Mouse (Mus musculus) intestine, embryonic 16.5 days (tissue): ENCODE data around the gene Col4a2. TPM values are rescaled to one million over a fixed set of nuclear protein-coding genes. Genes with fewer than 3 reads are reported as not detected.
A peak's percentile ranks its signal among the peaks of the same experiment; 100 is the strongest.

Experiments used
- ATAC-seq: fragments of 200-750 bp; cut with Nextera tagmentation; 2 replicates; pipeline ENCODE4 v1.8.0; 2017; ENCODE audit warnings: moderate TSS enrichment, moderate library complexity
- H3K27ac ChIP-seq: fragments of 300-500 bp; sonication (generic); 2 replicates; pipeline ENCODE4 v1.5.1; 2014; ENCODE audit warnings: mild to moderate bottlenecking, low read length
- H3K27me3 ChIP-seq: fragments of 300-500 bp; sonication (generic); replicated peaks from 2 replicates; pipeline ENCODE4 v1.6.1; 2014; ENCODE audit warnings: low read length, control low read depth, mixed read lengths; ENCODE audit not compliant: control insufficient read depth, insufficient read depth
- H3K36me3 ChIP-seq: fragments of 300-500 bp; sonication (generic); 2 replicates; pipeline ENCODE4 v1.6.1; 2014; ENCODE audit warnings: low read length, control low read depth; ENCODE audit not compliant: control insufficient read depth, insufficient read depth
- H3K4me1 ChIP-seq: fragments of 300-500 bp; sonication (generic); 2 replicates; pipeline ENCODE4 v1.6.1; 2014; ENCODE audit warnings: low read length, control low read depth, mixed read lengths; ENCODE audit not compliant: control insufficient read depth, insufficient read depth
- H3K4me2 ChIP-seq: fragments of 300-500 bp; sonication (generic); 2 replicates; pipeline ENCODE4 v1.6.1; 2014; ENCODE audit warnings: low read depth, low read length, control low read depth
- H3K4me3 ChIP-seq: fragments of 300-500 bp; sonication (generic); 2 replicates; pipeline ENCODE4 v1.5.1; 2014; ENCODE audit warnings: mild to moderate bottlenecking, low read length
- H3K9ac ChIP-seq: fragments of 300-500 bp; sonication (generic); 2 replicates; pipeline ENCODE4 v1.6.1; 2014; ENCODE audit warnings: low read depth, low read length
- H3K9me3 ChIP-seq: fragments of 300-500 bp; sonication (generic); 2 replicates; pipeline ENCODE4 v1.6.1; 2016; ENCODE audit warnings: low read length, control low read depth; ENCODE audit not compliant: control insufficient read depth
- WGBS: fragments of 180-500 bp; shearing (Covaris S2); extraction: QIAGEN DNeasy Blood & Tissue Kit; methylation state at CpG from one replicate; pipeline ENCODE4 v1.1.7; 2014; 5-methylcytosine and 5-hydroxymethylcytosine counted together
- polyA plus RNA-seq: library from polyadenylated mRNA; unstranded; fragments of >200 nt; fragmentation: Nextera tagmentation; extraction: Ambion mirVana; gene quantifications from 2 replicates; pipeline ENCODE4 v1.2.1, GENCODE M21; 2015

Gene Col4a2
- polyA plus RNA-seq, 1 experiment from 2014 or later = 39.1 TPM

DNA sequence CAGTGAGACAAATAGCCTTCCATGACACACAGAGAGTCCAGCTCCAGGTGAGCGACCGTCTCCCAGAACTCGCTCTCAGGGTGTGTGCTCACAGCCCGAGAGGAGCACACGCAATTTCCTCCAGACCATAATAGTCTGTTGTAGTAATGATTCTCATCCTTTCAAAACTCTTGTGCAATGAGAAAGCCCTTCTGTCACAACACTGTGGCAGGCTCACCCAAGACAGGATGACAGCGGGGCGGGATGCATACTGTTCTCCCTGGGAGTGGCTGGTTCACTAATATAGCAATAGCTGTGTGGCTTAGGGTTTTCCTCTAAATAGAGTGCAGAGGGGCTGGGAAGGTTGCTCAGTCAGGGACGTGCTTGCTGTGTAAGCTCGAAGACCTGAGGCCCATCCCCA is 91.2 kb downstream of the Col4a2 start:
- WGBS = 86% methylated on average over 9 of the region's 9 CpGs
- no peak overlapping the region for H3K27ac ChIP-seq
- H3K9ac ChIP-seq = no peak overlapping the region
- no peaks in the 10 kb centered on the region for H3K9me3 ChIP-seq
- no peak for ATAC-seq
- no peak overlapping the region for H3K4me2 ChIP-seq
- peaks cover 4% of the 10 kb centered on the region; the same call in 1 of the 2 replicates for H3K36me3 ChIP-seq
- H3K4me1 ChIP-seq = peaks cover 28% of the 10 kb centered on the region
- H3K4me3 ChIP-seq = no peak overlapping the region
- no peaks in the 10 kb centered on the region for H3K27me3 ChIP-seq

DNA sequence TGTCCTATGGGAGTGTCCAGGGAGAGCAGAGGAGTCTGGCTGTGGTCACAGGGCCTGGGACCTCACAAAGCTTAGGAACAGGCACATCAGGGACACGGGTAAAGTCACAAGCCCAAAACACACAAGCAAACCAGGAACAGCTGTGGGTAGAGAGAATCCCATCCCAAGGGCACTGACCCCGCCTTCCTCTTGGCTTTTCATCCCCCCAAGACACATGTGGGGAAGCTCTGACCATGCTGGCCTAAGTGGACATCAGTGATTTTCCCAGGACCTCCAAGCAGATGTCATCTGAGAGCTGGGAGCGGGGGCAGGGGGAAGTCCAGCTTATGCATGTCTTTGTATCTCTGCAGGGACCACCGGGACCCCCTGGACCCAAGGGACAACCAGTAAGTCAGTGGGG is 92.0 kb downstream of the Col4a2 start:
- no peak overlapping the region for H3K27ac ChIP-seq
- peaks cover 25% of the 10 kb centered on the region for H3K4me1 ChIP-seq
- H3K9ac ChIP-seq = no peak overlapping the region
- ATAC-seq = no peak
- no peak overlapping the region for H3K4me3 ChIP-seq
- H3K4me2 ChIP-seq = no peak overlapping the region
- H3K36me3 ChIP-seq = peaks cover 4% of the 10 kb centered on the region; the same call in 1 of the 2 replicates
- 86% methylated on average over 4 of the region's 4 CpGs for WGBS
- H3K27me3 ChIP-seq = no peaks in the 10 kb centered on the region
- no peaks in the 10 kb centered on the region for H3K9me3 ChIP-seq

DNA sequence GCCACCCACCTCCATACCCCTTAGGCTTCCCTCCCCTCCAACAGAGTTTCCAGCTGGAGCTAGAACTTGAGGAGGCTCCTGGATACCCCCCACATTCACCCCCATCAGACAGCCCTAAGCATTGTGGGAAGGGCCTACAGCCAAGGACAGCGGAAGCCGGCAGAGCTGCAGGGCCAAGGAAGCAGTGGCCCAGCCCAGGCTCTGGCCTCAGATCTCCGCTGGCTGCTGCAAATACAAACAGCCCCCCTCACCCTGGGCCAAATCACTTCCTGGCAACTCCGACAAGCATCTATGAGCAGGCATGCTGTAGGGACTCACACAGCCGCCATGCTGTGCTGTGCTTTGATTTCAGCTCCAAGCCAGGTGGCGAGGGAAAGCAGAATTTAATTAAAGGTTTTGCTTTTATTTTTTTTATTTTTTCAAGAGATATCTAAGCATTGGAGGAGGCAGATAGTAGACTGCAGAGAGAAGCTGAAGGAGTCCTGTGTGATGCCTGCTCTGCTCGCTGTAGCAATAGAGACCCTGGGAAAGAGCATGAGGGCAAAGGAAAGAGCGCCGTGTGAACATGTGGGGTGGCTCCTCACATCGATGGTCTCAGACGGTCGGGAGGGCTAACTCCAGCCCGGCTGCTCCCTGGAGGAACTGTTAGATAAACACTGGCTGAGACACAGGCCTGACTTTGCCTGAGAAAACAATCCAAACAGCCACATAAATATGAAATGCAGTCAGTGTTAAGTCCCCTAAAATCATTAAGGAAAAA is 93.3 kb downstream of the Col4a2 start:
- no peak overlapping the region for H3K9ac ChIP-seq
- H3K9me3 ChIP-seq = no peaks in the 10 kb centered on the region
- H3K27ac ChIP-seq = peak overlapping the region; percentile 60
- no peak overlapping the region for H3K4me2 ChIP-seq
- peaks cover 16% of the 10 kb centered on the region for H3K4me1 ChIP-seq
- no peak overlapping the region for H3K4me3 ChIP-seq
- ATAC-seq = peak; percentile 75
- no peaks in the 10 kb centered on the region for H3K27me3 ChIP-seq
- WGBS = 41% methylated on average over 13 of the region's 13 CpGs
- peaks cover 9% of the 10 kb centered on the region; the same call in 1 of the 2 replicates for H3K36me3 ChIP-seq

DNA sequence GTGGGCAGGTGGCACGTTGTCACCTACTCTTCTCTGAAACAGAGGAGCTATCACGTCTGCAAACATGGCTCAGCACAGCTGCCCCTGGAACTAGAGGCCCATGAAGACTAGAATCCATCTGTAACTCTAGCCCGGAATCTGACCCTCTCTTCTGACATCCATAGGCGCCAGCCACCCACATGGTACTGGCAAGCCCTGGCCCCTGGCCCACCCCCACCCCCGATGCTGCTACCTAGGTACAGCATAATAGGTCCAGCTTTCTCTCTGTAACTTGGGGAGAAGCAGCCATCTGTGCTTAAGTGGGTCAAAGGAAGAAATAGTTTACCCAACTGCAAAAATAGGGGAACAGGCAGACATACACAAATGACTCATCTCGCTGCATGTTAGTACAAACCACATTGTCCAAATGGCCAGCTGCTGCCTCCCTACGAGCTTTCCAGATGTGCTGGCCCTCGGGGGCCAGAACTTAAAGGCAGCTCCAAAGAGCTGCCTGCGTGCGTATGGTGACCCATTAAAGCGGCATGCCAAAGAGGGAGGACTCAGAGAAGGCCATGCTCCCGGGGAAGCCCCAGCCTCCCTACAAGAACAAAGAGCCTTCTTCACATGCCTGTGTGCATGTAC is 99.0 kb downstream of the Col4a2 start:
- H3K36me3 ChIP-seq = peaks cover 15% of the 10 kb centered on the region
- H3K27ac ChIP-seq = peak overlapping the region; percentile 89
- H3K9me3 ChIP-seq = no peaks in the 10 kb centered on the region
- no peak overlapping the region; the same call in 1 of the 2 replicates for H3K4me2 ChIP-seq
- H3K27me3 ChIP-seq = no peaks in the 10 kb centered on the region
- peaks cover 17% of the 10 kb centered on the region for H3K4me1 ChIP-seq
- H3K4me3 ChIP-seq = no peak overlapping the region
- H3K9ac ChIP-seq = no peak overlapping the region; the same call in 1 of the 2 replicates
- ATAC-seq = peak; percentile 81
- 54% methylated on average over 12 of the region's 12 CpGs for WGBS

DNA sequence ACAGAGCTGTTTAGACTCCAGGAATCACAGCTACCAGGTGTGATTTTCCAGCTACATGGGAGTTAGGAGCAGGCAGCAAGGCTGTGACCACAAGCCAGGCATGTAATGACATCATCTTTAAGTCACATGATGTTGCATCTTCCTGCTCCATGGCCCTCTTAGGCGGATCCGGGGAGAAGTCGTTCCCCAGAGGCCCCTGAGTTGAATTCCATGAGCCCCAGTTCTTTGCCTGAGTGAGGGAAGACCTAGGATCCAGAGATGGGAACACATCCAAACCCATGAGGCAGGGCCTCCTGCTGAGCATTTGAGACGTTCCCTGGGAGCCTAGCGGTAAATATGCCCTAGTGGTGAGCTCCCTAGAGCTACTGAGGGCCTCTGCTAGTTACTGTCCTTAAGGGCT is 99.8 kb downstream of the Col4a2 start:
- 31% methylated on average over 5 of the region's 5 CpGs for WGBS
- ATAC-seq = peak; percentile 41
- Histone ChIP-seq H3K27ac (peak overlapping the region; percentile 89), H3K4me1 (peaks cover 17% of the 10 kb centered on the region), H3K9me3 (no peaks in the 10 kb centered on the region), H3K36me3 (peaks cover 16% of the 10 kb centered on the region), H3K4me2 (no peak overlapping the region), H3K27me3 (no peaks in the 10 kb centered on the region), H3K9ac (no peak overlapping the region), H3K4me3 (no peak overlapping the region)

DNA sequence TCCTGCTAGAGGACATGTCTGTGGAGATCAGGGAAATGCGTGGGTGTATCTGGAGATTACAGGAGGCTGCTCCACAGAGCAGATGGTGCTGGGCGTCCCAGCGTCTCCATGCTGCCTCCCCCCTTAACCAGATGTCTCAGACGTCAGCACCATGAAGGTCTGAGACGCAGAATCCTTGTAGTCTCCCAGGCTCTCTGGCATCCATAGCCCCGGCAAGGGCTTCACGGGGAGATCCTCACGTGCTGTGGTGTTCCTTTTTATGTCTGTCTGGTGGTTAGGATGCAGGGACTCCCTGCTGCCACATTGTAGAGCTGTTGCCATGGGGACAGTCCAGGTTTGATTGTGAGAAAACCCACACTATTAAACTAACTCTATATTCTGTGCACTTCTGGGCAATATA is 101.7 kb downstream of the Col4a2 start:
- Histone ChIP-seq H3K4me2 (no peak overlapping the region), H3K27ac (no peak overlapping the region), H3K36me3 (peaks cover 16% of the 10 kb centered on the region; the same call in 1 of the 2 replicates), H3K9ac (no peak overlapping the region), H3K4me3 (no peak overlapping the region), H3K4me1 (peaks cover 17% of the 10 kb centered on the region), H3K9me3 (no peaks in the 10 kb centered on the region), H3K27me3 (no peaks in the 10 kb centered on the region)
- no peak for ATAC-seq
- WGBS = 72% methylated on average over 8 of the region's 8 CpGs

DNA sequence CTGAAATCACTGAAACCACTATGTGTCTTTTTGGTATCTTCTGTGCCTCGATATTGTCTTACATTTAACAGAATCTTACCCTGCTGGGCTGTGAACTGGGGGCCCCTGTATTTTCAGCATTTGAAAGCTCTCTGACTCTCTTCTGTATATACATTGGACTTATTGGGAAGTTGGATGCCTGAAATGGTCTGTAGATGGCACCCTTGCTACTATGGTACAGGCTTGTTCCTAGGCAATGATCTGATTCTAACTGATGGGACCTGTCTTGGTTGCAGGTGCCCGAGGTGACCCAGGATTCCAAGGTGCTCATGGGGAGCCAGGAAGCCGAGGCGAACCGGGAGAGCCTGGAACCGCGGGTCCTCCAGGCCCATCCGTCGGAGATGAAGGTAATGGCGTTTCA is 102.5 kb downstream of the Col4a2 start:
- Histone ChIP-seq H3K9ac (no peak overlapping the region), H3K4me2 (no peak overlapping the region), H3K9me3 (no peaks in the 10 kb centered on the region), H3K4me1 (peaks cover 17% of the 10 kb centered on the region), H3K27ac (no peak overlapping the region), H3K27me3 (no peaks in the 10 kb centered on the region), H3K36me3 (peaks cover 16% of the 10 kb centered on the region; the same call in 1 of the 2 replicates), H3K4me3 (no peak overlapping the region)
- no peak for ATAC-seq
- 83% methylated on average over 10 of the region's 10 CpGs for WGBS

DNA sequence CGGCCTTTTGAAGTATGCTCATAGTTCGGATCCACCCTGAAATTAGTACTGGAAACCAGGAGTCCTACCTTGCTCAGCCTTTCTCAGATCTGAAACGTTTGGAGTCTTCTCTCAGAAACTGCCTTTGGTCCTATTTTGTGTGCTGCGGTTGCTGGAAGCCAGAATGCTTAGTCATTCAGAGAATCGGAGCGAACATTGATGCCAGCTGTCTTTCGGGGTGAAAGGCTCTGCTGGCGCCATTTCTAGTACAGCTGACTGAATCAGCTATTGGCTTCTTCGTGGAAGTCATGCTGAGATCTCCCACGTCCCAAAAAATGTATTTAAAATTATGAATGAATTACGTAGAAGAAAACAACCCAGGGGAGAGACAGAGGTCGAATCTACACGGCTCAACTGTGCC is 105.2 kb downstream of the Col4a2 start:
- WGBS = 82% methylated on average over 13 of the region's 13 CpGs
- H3K27ac ChIP-seq = no peak overlapping the region
- H3K9ac ChIP-seq = no peak overlapping the region
- H3K4me3 ChIP-seq = no peak overlapping the region
- H3K27me3 ChIP-seq = no peaks in the 10 kb centered on the region
- no peak for ATAC-seq
- no peaks in the 10 kb centered on the region for H3K9me3 ChIP-seq
- H3K36me3 ChIP-seq = peaks cover 9% of the 10 kb centered on the region; the same call in 1 of the 2 replicates
- peaks cover 2% of the 10 kb centered on the region; the same call in 1 of the 2 replicates for H3K4me1 ChIP-seq
- H3K4me2 ChIP-seq = no peak overlapping the region

DNA sequence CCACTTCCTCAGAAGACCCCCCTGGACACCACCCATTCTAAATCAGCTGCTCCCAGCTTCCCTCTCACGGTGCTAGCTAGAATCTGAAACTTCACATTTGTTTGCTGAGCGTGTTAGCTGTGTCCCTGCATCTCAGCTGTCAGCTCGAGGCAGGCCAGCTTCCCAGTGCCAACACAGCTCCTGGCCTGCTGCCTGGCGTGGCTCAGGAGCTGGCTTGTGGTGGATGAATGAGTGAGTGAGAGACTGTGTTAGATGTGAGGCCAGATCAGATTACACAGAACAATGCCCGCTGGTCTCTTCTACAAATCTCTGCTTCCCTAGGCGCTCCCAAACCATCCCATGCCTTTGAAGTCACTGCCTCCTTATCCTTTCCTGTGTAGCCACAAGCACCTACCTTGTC is 106.6 kb downstream of the Col4a2 start:
- Histone ChIP-seq H3K9ac (no peak overlapping the region), H3K27me3 (no peaks in the 10 kb centered on the region), H3K4me3 (no peak overlapping the region), H3K4me1 (no peaks in the 10 kb centered on the region), H3K36me3 (peaks cover 13% of the 10 kb centered on the region), H3K27ac (no peak overlapping the region), H3K4me2 (no peak overlapping the region), H3K9me3 (no peaks in the 10 kb centered on the region)
- WGBS = 39% methylated on average over 6 of the region's 6 CpGs
- ATAC-seq = peak; percentile 36; the same call in 1 of the 2 replicates
